Mouse (Mus musculus) thymus, adult 2 months (tissue): ENCODE results near the gene Mypn. TPM values are rescaled to one million over a fixed set of nuclear protein-coding genes. Genes with fewer than 3 reads are reported as not detected.

Experiments
- DNase-seq: peaks from one replicate; pipeline ENCODE4 v3.0.0; 2021
- H3K27ac ChIP-seq: fragments of 200-500 bp; 2 replicates; pipeline ENCODE4 v1.5.1; 2012; ENCODE audit warnings: low read length, control low read depth; ENCODE audit not compliant: control insufficient read depth, insufficient read depth
- H3K27me3 ChIP-seq: fragments of 200-500 bp; 2 replicates; pipeline ENCODE4 v1.6.1; 2012; ENCODE audit warnings: mild to moderate bottlenecking, low read length, moderate library complexity, mixed read lengths; ENCODE audit not compliant: control insufficient read depth, insufficient read depth
- H3K36me3 ChIP-seq: fragments of 200-500 bp; 2 replicates; pipeline ENCODE4 v1.6.1; 2012; ENCODE audit warnings: mild to moderate bottlenecking, low read length, moderate library complexity; ENCODE audit not compliant: control insufficient read depth, insufficient read depth
- H3K4me1 ChIP-seq: fragments of 200-500 bp; replicated peaks from 2 replicates; pipeline ENCODE4 v1.6.1; 2012; ENCODE audit warnings: low read length; ENCODE audit not compliant: control insufficient read depth, insufficient read depth
- H3K4me3 ChIP-seq: fragments of 200-500 bp; 2 replicates; pipeline ENCODE4 v1.5.1; 2012; ENCODE audit warnings: mild to moderate bottlenecking, low read length, control low read depth, moderate library complexity; ENCODE audit not compliant: control insufficient read depth, insufficient read depth
- CTCF ChIP-seq: fragments of 200-500 bp; IDR thresholded peaks from 2 replicates; pipeline ENCODE4 v1.5.1; 2012; ENCODE audit warnings: mild to moderate bottlenecking, control low read depth, low read length, moderate library complexity, borderline replicate concordance; ENCODE audit not compliant: control insufficient read depth, poor library complexity, insufficient read depth; ENCODE audit errors: extremely low read depth
- POLR2A ChIP-seq: fragments of 200-500 bp; IDR thresholded peaks from 2 replicates; pipeline ENCODE4 v1.6.1; 2012; ENCODE audit warnings: mild to moderate bottlenecking, low read length, control low read depth, moderate library complexity; ENCODE audit not compliant: control insufficient read depth, poor library complexity, insufficient read depth; ENCODE audit errors: extremely low read depth
- WGBS: fragments of 180-500 bp; shearing (Covaris S2); methylation state at CpG from one replicate; pipeline ENCODE4 v1.1.7; 2018; 5-methylcytosine and 5-hydroxymethylcytosine counted together
- polyA plus RNA-seq: library from polyadenylated mRNA; depleted of rRNA; stranded (reverse); fragments of >200 nt; gene quantifications from 2 replicates; pipeline ENCODE4 v1.2.3, GENCODE M21; 2012; rRNA removed

Gene Mypn
- polyA plus RNA-seq, 1 experiment: 0.98 TPM

- 43% methylated on average over 10 of the region's 10 CpGs for WGBS
- no peak for DNase-seq
- Histone ChIP-seq H3K27me3 (no peaks in the 10 kb centered on the region), H3K4me3 (no peak overlapping the region), H3K36me3 (no peaks in the 10 kb centered on the region), H3K27ac (peak overlapping the region; percentile 86), H3K4me1 (peaks cover 21% of the 10 kb centered on the region)
- TF ChIP-seq POLR2A: no peak
- no peak for TF ChIP-seq CTCF
These were observed 110.9 kb downstream of the Mypn start for GRCm38 (mm10) chr10:63092616-63093550.

- Histone ChIP-seq H3K4me3 (no peak overlapping the region), H3K27me3 (no peaks in the 10 kb centered on the region), H3K4me1 (peaks cover 21% of the 10 kb centered on the region), H3K27ac (no peak overlapping the region), H3K36me3 (no peaks in the 10 kb centered on the region)
- WGBS: 89% methylated on average over 7 of the region's 7 CpGs
- TF ChIP-seq POLR2A: no peak
- no peak for TF ChIP-seq CTCF
- no peak for DNase-seq
These were observed 111.8 kb downstream of the Mypn start for GRCm38 (mm10) chr10:63091915-63092314.

GRCm38 (mm10) chr10:63089758-63090571, 113.8 kb downstream of the Mypn start:
- no peak for DNase-seq
- Histone ChIP-seq H3K4me1 (peaks cover 21% of the 10 kb centered on the region), H3K27me3 (no peaks in the 10 kb centered on the region), H3K4me3 (no peak overlapping the region), H3K27ac (no peak overlapping the region), H3K36me3 (no peaks in the 10 kb centered on the region)
- WGBS: 51% methylated on average over 26 of the region's 26 CpGs
- TF ChIP-seq POLR2A (no peak), CTCF (no peak)

GRCm38 (mm10) chr10:63089103-63089757, 114.5 kb downstream of the Mypn start:
- Histone ChIP-seq H3K27me3 (no peaks in the 10 kb centered on the region), H3K4me3 (no peak overlapping the region), H3K36me3 (no peaks in the 10 kb centered on the region), H3K4me1 (peaks cover 21% of the 10 kb centered on the region), H3K27ac (peak overlapping the region; percentile 49)
- no peak for DNase-seq
- 14% methylated on average over 8 of the region's 8 CpGs for WGBS
- TF ChIP-seq CTCF (no peak), POLR2A (no peak)

- H3K27me3 ChIP-seq: no peaks in the 10 kb centered on the region
- H3K36me3 ChIP-seq: no peaks in the 10 kb centered on the region
- no peak for DNase-seq
- H3K4me1 ChIP-seq: peaks cover 12% of the 10 kb centered on the region
- no peak for TF ChIP-seq CTCF
- TF ChIP-seq POLR2A: no peak
- WGBS: 55% methylated on average over 10 of the region's 10 CpGs
- no peak overlapping the region for H3K27ac ChIP-seq
- H3K4me3 ChIP-seq: no peak overlapping the region
These were observed 117.4 kb downstream of the Mypn start for GRCm38 (mm10) chr10:63086304-63086703.

- Histone ChIP-seq H3K4me1 (no peaks in the 10 kb centered on the region), H3K4me3 (no peak overlapping the region), H3K27me3 (no peaks in the 10 kb centered on the region), H3K36me3 (no peaks in the 10 kb centered on the region), H3K27ac (no peak overlapping the region)
- 14% methylated on average over 5 of the region's 5 CpGs for WGBS
- TF ChIP-seq POLR2A (no peak), CTCF (peak; percentile 79; the same call in 1 of the 2 replicates)
- peak; percentile 77 for DNase-seq
These were observed 137.8 kb downstream of the Mypn start for GRCm38 (mm10) chr10:63065988-63066387.

Other genes starting within 250 kb of the Mypn start
- 7.5 and 8.0 TPM in 2 replicates for gene Rufy2, start 223.7 kb downstream of the Mypn start, polyA plus RNA-seq
- 22.8 and 27.2 TPM in 2 replicates for gene Hnrnph3, start 179.7 kb downstream of the Mypn start, polyA plus RNA-seq
- gene Pbld2, start 179.6 kb downstream of the Mypn start, polyA plus RNA-seq: 0.42 and 0.62 TPM in 2 replicates
- gene Pbld1, start 143.8 kb downstream of the Mypn start, polyA plus RNA-seq: 0.23 and 0.55 TPM in 2 replicates
- 0.05 TPM in 1 of 2 replicates, not detected in the other for gene Atoh7, start 104.3 kb downstream of the Mypn start, polyA plus RNA-seq
- 23.4 and 26.6 TPM in 2 replicates for gene Herc4, start 39.9 kb upstream of the Mypn start, polyA plus RNA-seq
- gene Sirt1, start 177.8 kb upstream of the Mypn start, polyA plus RNA-seq: 10.0 and 11.5 TPM in 2 replicates
- gene Dnajc12, start 178.5 kb upstream of the Mypn start, polyA plus RNA-seq: 0.94 and 1.8 TPM in 2 replicates
- gene Gm7075, start 217.8 kb upstream of the Mypn start, polyA plus RNA-seq: not detected in 2 replicates
- gene Ctnna3, start 226.1 kb upstream of the Mypn start, polyA plus RNA-seq: 0.18 and 0.46 TPM in 2 replicates